ENCODE assay signal across 9 mouse cellular contexts in the genomic region with DNA sequence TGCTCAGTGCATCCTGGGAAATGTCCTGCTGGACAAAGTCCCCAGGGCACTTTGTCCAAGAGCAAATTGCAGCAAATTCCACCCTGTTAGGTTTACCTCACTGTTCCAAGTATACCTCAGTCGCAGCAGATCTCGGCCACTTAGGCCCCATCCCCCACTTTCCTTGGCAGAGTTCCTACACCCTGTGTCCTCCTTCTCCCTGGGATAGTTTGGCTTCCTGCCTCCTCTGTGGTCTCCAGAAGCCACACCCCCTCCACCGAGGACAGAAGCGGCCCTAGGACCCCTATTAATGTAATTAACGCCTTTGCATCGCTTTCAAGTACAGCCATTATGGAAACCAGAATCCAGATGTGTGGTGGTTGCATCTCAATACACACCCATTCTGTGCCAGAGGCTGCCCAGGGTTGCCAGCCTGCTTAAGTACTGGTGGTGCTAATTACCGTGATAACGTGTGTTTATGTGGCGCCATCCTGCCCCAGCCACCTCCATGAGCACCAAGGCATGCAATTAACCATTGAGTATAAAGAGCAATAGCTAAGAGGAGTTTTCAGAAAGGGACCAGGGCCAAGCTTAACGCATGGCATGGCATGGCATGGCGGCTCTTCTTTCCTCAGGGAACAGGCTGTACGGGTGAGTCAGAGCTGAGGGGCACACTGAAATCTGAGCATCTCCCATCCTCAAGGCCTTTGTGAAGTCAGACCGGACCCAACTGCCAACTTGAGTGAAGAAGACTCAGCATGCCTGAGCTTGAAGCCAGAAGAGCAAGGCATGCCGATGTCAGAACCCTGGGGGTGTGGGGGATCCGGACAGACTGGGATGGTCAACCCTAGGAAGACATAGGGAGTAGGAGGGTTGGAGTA.
DNase-seq lines count a peak whose midpoint lies in the region; ATAC-seq and TF ChIP-seq lines count a peak whose summit lies in the region.
"Had no signal": no experiment of that assay in that cellular context is flagged by ENCODE, and none has a peak within 500 bp of the region (broad histone marks: within the 10 kb centered on the region; RNA-seq: fewer than 3 reads in every experiment).

No protein-coding gene starts in this region.

- H3K27me3 ChIP-seq in intestine, embryonic 14.5 days (replicated peaks; ENCODE audit: control insufficient read depth, insufficient read depth, low read length): no peaks in the 10 kb centered on the region
- no peaks in the 10 kb centered on the region for H3K27me3 ChIP-seq in intestine, postnatal 0 days (replicated peaks; ENCODE audit: control insufficient read depth, insufficient read depth, low read length)
- H3K27me3 ChIP-seq in embryonic facial prominence, embryonic 15.5 days: no peaks in the 10 kb centered on the region
- H3K27me3 ChIP-seq in limb, embryonic 15.5 days: no peaks in the 10 kb centered on the region
- no peaks in the 10 kb centered on the region for H3K27me3 ChIP-seq in thymus, adult 2 months (ENCODE audit: control insufficient read depth, insufficient read depth, low read length)
- H3K27me3 ChIP-seq: neural tube, embryonic 12.5 days had no signal

- 62% methylated on average over 15 of the region's 15 CpGs for whole genome bisulfite sequencing in intestine, embryonic 14.5 days
- 65% methylated on average over 15 of the region's 15 CpGs for WGBS in intestine, postnatal 0 days
- WGBS in embryonic facial prominence, embryonic 15.5 days: 39% methylated on average over 15 of the region's 15 CpGs
- 36% methylated on average over 15 of the region's 15 CpGs for WGBS in limb, embryonic 15.5 days
- WGBS in thymus, adult 2 months: 88% methylated on average over 15 of the region's 15 CpGs

- no peak for TF ChIP-seq CTCF in intestine, postnatal 0 days (IDR thresholded peaks at IDR 0.05; ENCODE audit: low read depth)
- no peak for TF ChIP-seq CTCF in thymus, adult 2 months (IDR thresholded peaks at IDR 0.05; ENCODE audit: borderline replicate concordance, control insufficient read depth, extremely low read depth, insufficient read depth, low read length, poor library complexity)

- no peaks in the 10 kb centered on the region for H3K9me3 ChIP-seq in intestine, embryonic 14.5 days (ENCODE audit: control insufficient read depth, low read length)
- no peaks in the 10 kb centered on the region for H3K9me3 ChIP-seq in intestine, postnatal 0 days (ENCODE audit: control insufficient read depth)
- H3K9me3 ChIP-seq in embryonic facial prominence, embryonic 15.5 days (replicated peaks): no peaks in the 10 kb centered on the region
- no peaks in the 10 kb centered on the region for H3K9me3 ChIP-seq in limb, embryonic 15.5 days
- H3K9me3 ChIP-seq: neural tube, embryonic 12.5 days had no signal

- DNase-seq in intestine, embryonic 14.5 days (ENCODE audit: low spot score): no peak
- peak; percentile 13 for DNase-seq in adipocyte (ENCODE audit: low spot score)
- no peak for DNase-seq in thymus, adult 2 months
- DNase-seq in spleen, postnatal 10 days (ENCODE audit: low spot score in 2 of 2): no peak
- DNase-seq in thymus, adult 18-20 months: no peak

- no peak for ATAC-seq in intestine, embryonic 14.5 days (replicated peaks; ENCODE audit: low FRiP score, low TSS enrichment, low read depth)
- no peak for ATAC-seq in intestine, postnatal 0 days
- ATAC-seq in embryonic facial prominence, embryonic 15.5 days (ENCODE audit: insufficient number of reproducible peaks, low FRiP score, low TSS enrichment, low read depth): peak; percentile 75
- ATAC-seq in limb, embryonic 15.5 days (ENCODE audit: insufficient number of reproducible peaks, low FRiP score, low TSS enrichment, low read depth): peak; percentile 43; the same call in 1 of the 2 replicates

- H3K9ac ChIP-seq in intestine, embryonic 14.5 days (ENCODE audit: low read length): no peak overlapping the region
- no peak overlapping the region for H3K9ac ChIP-seq in intestine, postnatal 0 days (ENCODE audit: low read depth, low read length)
- no peak overlapping the region for H3K9ac ChIP-seq in embryonic facial prominence, embryonic 15.5 days
- no peak overlapping the region for H3K9ac ChIP-seq in limb, embryonic 15.5 days
- H3K9ac ChIP-seq: neural tube, embryonic 12.5 days had no signal

- no peaks in the 10 kb centered on the region for H3K36me3 ChIP-seq in intestine, embryonic 14.5 days (ENCODE audit: control insufficient read depth, insufficient read depth, low read length)
- H3K36me3 ChIP-seq in intestine, postnatal 0 days (ENCODE audit: control insufficient read depth, insufficient read depth): no peaks in the 10 kb centered on the region
- H3K36me3 ChIP-seq in embryonic facial prominence, embryonic 15.5 days: no peaks in the 10 kb centered on the region
- no peaks in the 10 kb centered on the region for H3K36me3 ChIP-seq in limb, embryonic 15.5 days
- no peaks in the 10 kb centered on the region for H3K36me3 ChIP-seq in thymus, adult 2 months (ENCODE audit: control insufficient read depth, insufficient read depth, low read length)
- H3K36me3 ChIP-seq: neural tube, embryonic 12.5 days had no signal

- H3K4me3 ChIP-seq in intestine, embryonic 14.5 days (ENCODE audit: low read depth, low read length): no peak overlapping the region
- H3K4me3 ChIP-seq in intestine, postnatal 0 days (ENCODE audit: low read depth, low read length): no peak overlapping the region
- no peak overlapping the region for H3K4me3 ChIP-seq in embryonic facial prominence, embryonic 15.5 days (replicated peaks)
- H3K4me3 ChIP-seq in limb, embryonic 15.5 days: no peak overlapping the region
- H3K4me3 ChIP-seq in thymus, adult 2 months (ENCODE audit: control insufficient read depth, insufficient read depth, low read length): no peak overlapping the region
- H3K4me3 ChIP-seq: neural tube, embryonic 12.5 days had no signal

- H3K4me2 ChIP-seq in intestine, embryonic 14.5 days (ENCODE audit: low read length): no peak overlapping the region
- no peak overlapping the region for H3K4me2 ChIP-seq in intestine, postnatal 0 days (replicated peaks; ENCODE audit: low read depth)
- 0 out of 2 replicates have a peak overlapping the region, but pooled peaks have one; percentile 8 for H3K4me2 ChIP-seq in embryonic facial prominence, embryonic 15.5 days (replicated peaks)
- no peak overlapping the region for H3K4me2 ChIP-seq in limb, embryonic 15.5 days
- H3K4me2 ChIP-seq: neural tube, embryonic 12.5 days had no signal

- peak overlapping the region; percentile 79 for H3K27ac ChIP-seq in intestine, embryonic 14.5 days (ENCODE audit: low read depth)
- H3K27ac ChIP-seq in intestine, postnatal 0 days (ENCODE audit: low read depth, low read length): no peak overlapping the region
- peak overlapping the region; percentile 79 for H3K27ac ChIP-seq in embryonic facial prominence, embryonic 15.5 days (replicated peaks)
- H3K27ac ChIP-seq in limb, embryonic 15.5 days: peak overlapping the region; percentile 48; the same call in 1 of the 2 replicates
- H3K27ac ChIP-seq in thymus, adult 2 months (ENCODE audit: control insufficient read depth, insufficient read depth, low read length): no peak overlapping the region
- H3K27ac ChIP-seq: neural tube, embryonic 12.5 days had no signal

- no peak for TF ChIP-seq POLR2A in thymus, adult 2 months (IDR thresholded peaks at IDR 0.05; ENCODE audit: control insufficient read depth, extremely low read depth, insufficient read depth, low read length, poor library complexity)

- peaks cover 28% of the 10 kb centered on the region for H3K4me1 ChIP-seq in intestine, embryonic 14.5 days (replicated peaks; ENCODE audit: control insufficient read depth, insufficient read depth, low read length)
- no peaks in the 10 kb centered on the region for H3K4me1 ChIP-seq in intestine, postnatal 0 days (replicated peaks; ENCODE audit: control insufficient read depth, insufficient read depth, low read length)
- peaks cover 44% of the 10 kb centered on the region for H3K4me1 ChIP-seq in embryonic facial prominence, embryonic 15.5 days
- peaks cover 35% of the 10 kb centered on the region for H3K4me1 ChIP-seq in limb, embryonic 15.5 days
- no peaks in the 10 kb centered on the region; the same call in 1 of the 2 replicates for H3K4me1 ChIP-seq in thymus, adult 2 months (replicated peaks; ENCODE audit: control insufficient read depth, insufficient read depth, low read length)

Comparison
In these comparisons a context has a peak if more than half of its experiments do, and no peak if none do; other contexts are left out.
1. H3K27ac ChIP-seq: peak in intestine, embryonic 14.5 days (single experiment), embryonic facial prominence, embryonic 15.5 days (single experiment) and limb, embryonic 15.5 days (single experiment); none in intestine, postnatal 0 days (single experiment) and thymus, adult 2 months (single experiment).
2. ATAC-seq: peak in embryonic facial prominence, embryonic 15.5 days (single experiment) and limb, embryonic 15.5 days (single experiment); none in intestine, embryonic 14.5 days (single experiment) and intestine, postnatal 0 days (single experiment).